Mouse (Mus musculus): ENCODE results near the gene Ddx5. TPM values are rescaled to one million over a fixed set of nuclear protein-coding genes. Genes with fewer than 3 reads are reported as not detected.

Gene Ddx5
- polyA plus RNA-seq, 1 experiment, result 218 TPM

GRCm38 (mm10) chr11:106762139-106762799 lies 26.7 kb downstream of the Ddx5 start:
- H3ac ChIP-seq (ENCODE audit: control insufficient read depth, insufficient read length, low read depth), result no peak overlapping the region
- H3K4me3 ChIP-seq (ENCODE audit: insufficient read depth, poor library complexity, severe bottlenecking), result no peak overlapping the region
- no peaks in the 10 kb centered on the region for H3K79me3 ChIP-seq (ENCODE audit: low read depth)
- H3K79me2 ChIP-seq (ENCODE audit: control insufficient read depth, insufficient read depth), result no peaks in the 10 kb centered on the region
- TF ChIP-seq CTCF (IDR thresholded peaks at IDR 0.05; ENCODE audit: control insufficient read depth, insufficient read depth, insufficient read length) (no peak), MAX (IDR thresholded peaks at IDR 0.05) (no peak), CEBPB (IDR thresholded peaks at IDR 0.05; ENCODE audit: low read depth) (no peak), USF1 (IDR thresholded peaks at IDR 0.05; ENCODE audit: low read depth) (no peak), MYOD1 (IDR thresholded peaks at IDR 0.05; ENCODE audit: control insufficient read depth, insufficient read length, low read depth) (no peak), MYOG (IDR thresholded peaks at IDR 0.05; ENCODE audit: control insufficient read depth, extremely low read depth, insufficient read length) (no peak), FOSL1 (IDR thresholded peaks at IDR 0.05; ENCODE audit: insufficient read depth, low read length, poor library complexity, severe bottlenecking) (no peak)
- peaks cover 25% of the 10 kb centered on the region for H3K36me3 ChIP-seq (ENCODE audit: control insufficient read depth, insufficient read depth)
- H3K27me3 ChIP-seq (ENCODE audit: control insufficient read depth, insufficient read depth, insufficient read length), result no peaks in the 10 kb centered on the region

DNA sequence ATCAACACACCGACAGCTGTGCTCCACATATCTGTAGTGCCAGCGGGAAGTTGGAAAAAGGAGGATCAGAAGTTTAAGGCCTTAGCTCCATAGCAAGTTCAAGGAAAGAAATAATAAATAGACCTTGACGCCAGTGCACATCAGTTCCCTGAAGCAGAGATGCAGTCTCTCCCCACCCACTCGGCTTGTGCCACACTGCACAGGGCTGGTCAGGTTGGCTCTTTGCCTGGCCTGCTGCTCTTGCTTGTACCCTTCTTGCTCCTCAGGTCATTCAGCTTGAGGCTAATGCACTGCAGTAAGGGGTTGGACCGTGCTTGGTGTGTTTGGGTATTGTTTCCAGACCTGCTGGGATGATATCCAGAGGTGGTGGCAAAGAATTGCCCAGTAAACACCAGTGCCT lies 28.5 kb downstream of the Ddx5 start:
- Histone ChIP-seq H3K79me2 (ENCODE audit: control insufficient read depth, insufficient read depth) (no peaks in the 10 kb centered on the region), H3K4me3 (ENCODE audit: insufficient read depth, poor library complexity, severe bottlenecking) (no peak overlapping the region), H3ac (ENCODE audit: control insufficient read depth, insufficient read length, low read depth) (no peak overlapping the region), H3K79me3 (ENCODE audit: low read depth) (no peaks in the 10 kb centered on the region), H3K36me3 (ENCODE audit: control insufficient read depth, insufficient read depth) (peaks cover 11% of the 10 kb centered on the region), H3K27me3 (ENCODE audit: control insufficient read depth, insufficient read depth, insufficient read length) (no peaks in the 10 kb centered on the region)
- TF ChIP-seq CEBPB (IDR thresholded peaks at IDR 0.05; ENCODE audit: low read depth) (no peak), MAX (IDR thresholded peaks at IDR 0.05) (no peak), MYOG (IDR thresholded peaks at IDR 0.05; ENCODE audit: control insufficient read depth, extremely low read depth, insufficient read length) (no peak), USF1 (IDR thresholded peaks at IDR 0.05; ENCODE audit: low read depth) (no peak), CTCF (IDR thresholded peaks at IDR 0.05; ENCODE audit: control insufficient read depth, insufficient read depth, insufficient read length) (no peak), MYOD1 (IDR thresholded peaks at IDR 0.05; ENCODE audit: control insufficient read depth, insufficient read length, low read depth) (no peak), FOSL1 (IDR thresholded peaks at IDR 0.05; ENCODE audit: insufficient read depth, low read length, poor library complexity, severe bottlenecking) (no peak)

DNA sequence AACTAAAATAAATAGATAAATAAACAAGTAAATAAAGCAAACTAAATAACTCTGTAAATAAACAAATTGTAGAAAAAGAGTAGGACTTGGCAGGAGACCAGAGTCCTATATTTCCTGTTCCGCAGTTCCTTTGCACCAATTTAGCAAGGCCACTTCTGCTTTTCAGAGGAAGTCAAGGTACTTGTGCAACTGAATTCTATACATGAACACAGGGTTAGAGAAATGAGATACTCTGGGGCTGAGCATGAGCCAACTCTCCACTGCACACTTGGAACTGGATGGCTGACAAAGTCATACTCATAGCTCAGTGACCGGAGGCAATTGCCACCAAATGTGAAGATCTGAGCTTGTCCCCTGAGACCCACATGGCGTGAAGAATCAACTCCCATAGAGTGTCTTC lies 30.0 kb downstream of the Ddx5 start:
- no peaks in the 10 kb centered on the region for H3K79me2 ChIP-seq (ENCODE audit: control insufficient read depth, insufficient read depth)

GRCm38 (mm10) chr11:106755583-106755982 lies 33.4 kb downstream of the Ddx5 start:
- Histone ChIP-seq H3K4me3 (ENCODE audit: insufficient read depth, poor library complexity, severe bottlenecking) (no peak overlapping the region), H3K36me3 (ENCODE audit: control insufficient read depth, insufficient read depth) (no peaks in the 10 kb centered on the region), H3ac (ENCODE audit: control insufficient read depth, insufficient read length, low read depth) (no peak overlapping the region), H3K27me3 (ENCODE audit: control insufficient read depth, insufficient read depth, insufficient read length) (no peaks in the 10 kb centered on the region), H3K79me2 (ENCODE audit: control insufficient read depth, insufficient read depth) (no peaks in the 10 kb centered on the region), H3K79me3 (ENCODE audit: low read depth) (no peaks in the 10 kb centered on the region)
- TF ChIP-seq MAX (IDR thresholded peaks at IDR 0.05), result no peak
- TF ChIP-seq CTCF (IDR thresholded peaks at IDR 0.05; ENCODE audit: control insufficient read depth, insufficient read depth, insufficient read length), result no peak
- no peak for TF ChIP-seq CEBPB (IDR thresholded peaks at IDR 0.05; ENCODE audit: low read depth)
- TF ChIP-seq FOSL1 (IDR thresholded peaks at IDR 0.05; ENCODE audit: insufficient read depth, low read length, poor library complexity, severe bottlenecking), result no peak
- TF ChIP-seq MYOG (IDR thresholded peaks at IDR 0.05; ENCODE audit: control insufficient read depth, extremely low read depth, insufficient read length), result no peak
- no peak for TF ChIP-seq MYOD1 (IDR thresholded peaks at IDR 0.05; ENCODE audit: control insufficient read depth, insufficient read length, low read depth)
- TF ChIP-seq USF1 (IDR thresholded peaks at IDR 0.05; ENCODE audit: low read depth), result no peak

More for the DNA sequence above, 30.0 kb downstream of the Ddx5 start:
- H3K79me3 ChIP-seq (ENCODE audit: low read depth), result no peaks in the 10 kb centered on the region
- no peak overlapping the region for H3ac ChIP-seq (ENCODE audit: control insufficient read depth, insufficient read length, low read depth)
- H3K4me3 ChIP-seq (ENCODE audit: insufficient read depth, poor library complexity, severe bottlenecking), result no peak overlapping the region
- no peak for TF ChIP-seq FOSL1 (IDR thresholded peaks at IDR 0.05; ENCODE audit: insufficient read depth, low read length, poor library complexity, severe bottlenecking)
- no peaks in the 10 kb centered on the region for H3K36me3 ChIP-seq (ENCODE audit: control insufficient read depth, insufficient read depth)
- H3K27me3 ChIP-seq (ENCODE audit: control insufficient read depth, insufficient read depth, insufficient read length), result no peaks in the 10 kb centered on the region

GRCm38 (mm10) chr11:106753314-106753713 lies 35.7 kb downstream of the Ddx5 start:
- TF ChIP-seq MYOD1 (IDR thresholded peaks at IDR 0.05; ENCODE audit: control insufficient read depth, insufficient read length, low read depth) (no peak), MAX (IDR thresholded peaks at IDR 0.05) (no peak), USF1 (IDR thresholded peaks at IDR 0.05; ENCODE audit: low read depth) (no peak), CTCF (IDR thresholded peaks at IDR 0.05; ENCODE audit: control insufficient read depth, insufficient read depth, insufficient read length) (no peak), CEBPB (IDR thresholded peaks at IDR 0.05; ENCODE audit: low read depth) (no peak), MYOG (IDR thresholded peaks at IDR 0.05; ENCODE audit: control insufficient read depth, extremely low read depth, insufficient read length) (no peak), FOSL1 (IDR thresholded peaks at IDR 0.05; ENCODE audit: insufficient read depth, low read length, poor library complexity, severe bottlenecking) (no peak)
- no peaks in the 10 kb centered on the region for H3K79me2 ChIP-seq (ENCODE audit: control insufficient read depth, insufficient read depth)

DNA sequence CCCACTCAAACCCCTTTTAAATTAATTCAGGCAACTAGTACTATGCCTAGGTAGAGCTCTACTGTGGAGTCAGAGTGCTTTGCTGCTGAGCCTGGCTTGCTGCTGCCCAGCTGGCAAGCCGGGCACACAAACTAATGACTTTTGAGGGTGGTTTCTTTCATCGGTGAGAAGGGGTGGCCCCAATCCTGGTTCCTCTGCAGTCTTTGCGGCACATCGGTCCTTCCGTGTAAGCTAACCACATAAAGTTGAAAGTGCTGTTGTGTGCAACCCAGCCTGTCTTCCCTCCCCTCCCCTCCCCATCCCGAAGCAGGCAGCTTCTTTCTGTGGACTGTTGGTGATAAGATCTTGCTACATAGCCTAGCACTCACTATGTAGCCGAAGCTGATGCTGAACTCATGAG lies 36.9 kb downstream of the Ddx5 start:
- Histone ChIP-seq H3K79me3 (ENCODE audit: low read depth) (no peaks in the 10 kb centered on the region), H3K27me3 (ENCODE audit: control insufficient read depth, insufficient read depth, insufficient read length) (no peaks in the 10 kb centered on the region), H3K36me3 (ENCODE audit: control insufficient read depth, insufficient read depth) (no peaks in the 10 kb centered on the region), H3K79me2 (ENCODE audit: control insufficient read depth, insufficient read depth) (no peaks in the 10 kb centered on the region), H3ac (ENCODE audit: control insufficient read depth, insufficient read length, low read depth) (peak overlapping the region; percentile 47), H3K4me3 (ENCODE audit: insufficient read depth, poor library complexity, severe bottlenecking) (no peak overlapping the region)
- TF ChIP-seq CEBPB (IDR thresholded peaks at IDR 0.05; ENCODE audit: low read depth), result no peak
- TF ChIP-seq FOSL1 (IDR thresholded peaks at IDR 0.05; ENCODE audit: insufficient read depth, low read length, poor library complexity, severe bottlenecking), result no peak
- TF ChIP-seq CTCF (IDR thresholded peaks at IDR 0.05; ENCODE audit: control insufficient read depth, insufficient read depth, insufficient read length), result no peak
- no peak for TF ChIP-seq MYOG (IDR thresholded peaks at IDR 0.05; ENCODE audit: control insufficient read depth, extremely low read depth, insufficient read length)
- no peak for TF ChIP-seq USF1 (IDR thresholded peaks at IDR 0.05; ENCODE audit: low read depth)
- TF ChIP-seq MAX (IDR thresholded peaks at IDR 0.05), result no peak
- no peak for TF ChIP-seq MYOD1 (IDR thresholded peaks at IDR 0.05; ENCODE audit: control insufficient read depth, insufficient read length, low read depth)

More at GRCm38 (mm10) chr11:106753314-106753713, 35.7 kb downstream of the Ddx5 start:
- Histone ChIP-seq H3K27me3 (ENCODE audit: control insufficient read depth, insufficient read depth, insufficient read length) (no peaks in the 10 kb centered on the region), H3K36me3 (ENCODE audit: control insufficient read depth, insufficient read depth) (no peaks in the 10 kb centered on the region), H3K79me3 (ENCODE audit: low read depth) (no peaks in the 10 kb centered on the region), H3ac (ENCODE audit: control insufficient read depth, insufficient read length, low read depth) (no peak overlapping the region), H3K4me3 (ENCODE audit: insufficient read depth, poor library complexity, severe bottlenecking) (no peak overlapping the region)
